Mouse (Mus musculus): ENCODE measurements at regions not wholly inside any gene's neighbourhood (a gene's known extent, or its start where the extent isn't known, plus 50 kb on each side); places are given as distances from the start of the nearest gene placed in this dataset.

DNA sequence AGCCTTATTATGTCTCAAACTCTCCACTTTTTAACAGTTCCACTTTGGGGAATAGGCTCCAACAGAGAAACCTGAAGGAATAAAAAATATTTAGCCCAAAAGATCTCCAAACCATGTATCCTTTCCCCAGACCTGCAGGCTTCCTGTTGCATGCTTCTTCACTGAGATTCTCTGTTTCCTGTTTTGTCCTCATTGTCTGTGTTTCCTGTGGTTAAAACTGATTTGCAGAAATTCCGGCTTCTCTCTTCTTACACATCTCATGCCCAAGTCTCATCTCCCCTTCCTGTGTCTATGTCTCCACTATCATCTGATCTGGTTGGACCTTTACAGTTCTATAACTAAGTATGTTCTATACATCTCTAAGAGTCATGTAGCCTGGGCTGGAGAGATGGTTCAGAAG lies 3482.2 kb upstream of the Gm7489 start:
- no peak for TF ChIP-seq EP300 (IDR thresholded peaks at IDR 0.05; ENCODE audit: low read depth)
- TF ChIP-seq CTCF (IDR thresholded peaks at IDR 0.05; ENCODE audit: low read depth): no peak

Data from liver, embryonic 14.5 days (tissue).